Mouse (Mus musculus): ENCODE results near the gene Pklr. TPM values are rescaled to one million over a fixed set of nuclear protein-coding genes. Genes with fewer than 3 reads are reported as not detected.

The Pklr gene
- polyA plus RNA-seq, 1 experiment from 2014 or later: 2.1 TPM

DNA sequence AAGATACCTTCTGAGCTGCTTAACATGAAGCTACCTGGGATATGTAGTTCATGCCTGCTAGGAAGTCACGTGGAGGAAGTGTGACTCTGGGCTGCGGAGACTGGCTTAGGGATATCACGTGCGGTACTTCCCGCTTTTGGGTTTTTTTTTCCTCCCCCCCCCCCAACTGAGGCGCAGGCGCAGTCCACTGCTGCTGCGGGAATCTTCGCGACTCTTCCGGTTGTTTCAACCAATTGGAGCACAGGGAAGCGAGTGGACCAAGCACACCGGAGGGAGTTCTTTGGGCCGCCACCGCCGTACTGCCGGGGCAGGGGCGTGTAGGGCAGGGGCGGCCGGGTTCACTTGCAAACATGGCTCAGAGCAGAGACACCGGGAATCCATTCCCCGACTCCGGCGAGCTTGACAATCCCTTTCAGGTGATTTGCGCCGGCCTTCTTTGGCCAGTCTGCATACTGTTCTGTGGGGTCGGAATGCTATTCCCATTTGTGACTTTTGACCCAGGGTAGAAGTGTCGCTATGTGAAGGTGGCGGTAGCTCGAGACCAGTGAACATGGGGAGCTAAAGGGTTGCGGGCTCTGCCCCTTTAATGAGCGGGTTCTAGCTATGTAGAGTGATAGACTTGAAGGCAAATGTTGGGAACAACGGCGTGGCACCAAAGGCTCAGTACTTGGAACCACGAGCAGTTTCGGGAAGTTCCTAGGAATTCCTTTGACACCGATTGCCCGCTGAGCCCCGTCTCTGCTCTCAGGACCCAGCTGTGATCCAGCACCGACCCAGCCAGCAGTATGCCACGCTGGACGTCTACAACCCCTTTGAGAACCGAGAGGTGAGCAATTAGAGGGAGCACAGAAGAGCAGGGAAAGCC, 41.5 kb downstream of the Pklr start, which contains the start of gene Scamp3:
Gene Scamp3, plus strand, starts transcription at position 232 of the 865 bp plus-strand sequence.
- Histone ChIP-seq H3K4me2 (ENCODE audit: low read depth, low read length, severe bottlenecking) (peak within 1 kb of the TSS; percentile 87), H3K27ac (ENCODE audit: low read depth, low read length) (peak within 1 kb of the TSS; percentile 54; the same call in 1 of the 2 replicates), H3K9me3 (ENCODE audit: control insufficient read depth, low read length) (no peaks in the 10 kb centered on the region), H3K36me3 (ENCODE audit: control insufficient read depth, insufficient read depth, low read length) (peaks cover 33% of the 10 kb centered on the region), H3K27me3 (ENCODE audit: control insufficient read depth, insufficient read depth, low read length) (no peaks in the 10 kb centered on the region), H3K4me3 (ENCODE audit: low read depth, low read length) (peak within 1 kb of the TSS; percentile 59), H3K4me1 (replicated peaks; ENCODE audit: control insufficient read depth, insufficient read depth, low read length) (peaks cover 5% of the 10 kb centered on the region; the same call in 1 of the 2 replicates), H3K9ac (ENCODE audit: low read length) (peak within 1 kb of the TSS; percentile 81)
- DNase-seq (ENCODE audit: low spot score): peak; percentile 96
- peak; percentile 94 for ATAC-seq (replicated peaks; ENCODE audit: low FRiP score)
- WGBS: under 1% methylated on average over 43 of the region's 43 CpGs

DNA sequence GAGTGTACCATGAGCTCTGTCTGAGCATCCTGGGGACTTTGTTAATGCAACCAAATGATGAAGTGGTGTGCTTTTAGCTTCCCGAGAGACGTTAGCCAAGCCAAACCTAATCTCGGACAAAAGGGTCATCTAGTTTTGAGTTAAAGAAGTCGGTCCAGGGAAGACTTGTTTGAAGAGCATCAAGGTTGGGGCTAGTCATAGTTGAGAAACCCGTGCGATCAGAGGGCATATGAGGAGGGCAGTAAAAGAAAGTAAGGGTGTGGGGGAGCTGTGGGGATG, 42.1 kb downstream of the Pklr start:
- ATAC-seq (replicated peaks; ENCODE audit: low FRiP score) (no peak), DNase-seq (ENCODE audit: low spot score) (no peak)
- Histone ChIP-seq H3K9ac (ENCODE audit: low read length) (peak overlapping the region; percentile 81), H3K27ac (ENCODE audit: low read depth, low read length) (peak overlapping the region; percentile 54; the same call in 1 of the 2 replicates), H3K4me2 (ENCODE audit: low read depth, low read length, severe bottlenecking) (peak overlapping the region; percentile 87), H3K9me3 (ENCODE audit: control insufficient read depth, low read length) (no peaks in the 10 kb centered on the region), H3K4me1 (replicated peaks; ENCODE audit: control insufficient read depth, insufficient read depth, low read length) (peaks cover 5% of the 10 kb centered on the region; the same call in 1 of the 2 replicates), H3K36me3 (ENCODE audit: control insufficient read depth, insufficient read depth, low read length) (peaks cover 31% of the 10 kb centered on the region), H3K4me3 (ENCODE audit: low read depth, low read length) (peak overlapping the region; percentile 59), H3K27me3 (ENCODE audit: control insufficient read depth, insufficient read depth, low read length) (no peaks in the 10 kb centered on the region)
- 8% methylated on average over 6 of the region's 6 CpGs for WGBS

DNA sequence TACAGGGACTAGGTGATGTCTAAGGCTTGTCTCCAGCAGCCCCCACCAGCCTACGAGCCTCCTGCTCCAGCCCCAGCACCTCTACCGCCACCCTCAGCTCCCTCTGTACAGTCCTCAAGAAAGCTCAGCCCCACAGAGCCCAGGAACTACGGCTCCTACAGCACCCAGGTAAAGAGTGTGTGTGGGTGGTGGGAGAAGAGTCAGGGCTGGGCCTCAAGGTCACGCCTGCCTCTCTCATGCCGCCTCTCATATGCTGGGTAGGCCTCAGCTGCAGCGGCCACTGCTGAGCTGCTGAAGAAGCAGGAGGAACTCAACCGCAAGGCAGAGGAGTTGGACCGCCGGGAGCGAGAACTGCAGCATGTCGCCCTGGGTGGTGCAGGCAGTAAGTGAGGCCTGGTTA, 43.1 kb downstream of the Pklr start:
- no peak overlapping the region for H3K9ac ChIP-seq (ENCODE audit: low read length)
- no peak overlapping the region for H3K4me3 ChIP-seq (ENCODE audit: low read depth, low read length)
- 89% methylated on average over 11 of the region's 11 CpGs for WGBS
- no peak overlapping the region for H3K27ac ChIP-seq (ENCODE audit: low read depth, low read length)
- H3K4me2 ChIP-seq (ENCODE audit: low read depth, low read length, severe bottlenecking): no peak overlapping the region
- DNase-seq (ENCODE audit: low spot score): no peak
- H3K9me3 ChIP-seq (ENCODE audit: control insufficient read depth, low read length): no peaks in the 10 kb centered on the region
- H3K4me1 ChIP-seq (replicated peaks; ENCODE audit: control insufficient read depth, insufficient read depth, low read length): peaks cover 12% of the 10 kb centered on the region
- no peaks in the 10 kb centered on the region for H3K27me3 ChIP-seq (ENCODE audit: control insufficient read depth, insufficient read depth, low read length)
- H3K36me3 ChIP-seq (ENCODE audit: control insufficient read depth, insufficient read depth, low read length): peaks cover 22% of the 10 kb centered on the region
- ATAC-seq (replicated peaks; ENCODE audit: low FRiP score): no peak

DNA sequence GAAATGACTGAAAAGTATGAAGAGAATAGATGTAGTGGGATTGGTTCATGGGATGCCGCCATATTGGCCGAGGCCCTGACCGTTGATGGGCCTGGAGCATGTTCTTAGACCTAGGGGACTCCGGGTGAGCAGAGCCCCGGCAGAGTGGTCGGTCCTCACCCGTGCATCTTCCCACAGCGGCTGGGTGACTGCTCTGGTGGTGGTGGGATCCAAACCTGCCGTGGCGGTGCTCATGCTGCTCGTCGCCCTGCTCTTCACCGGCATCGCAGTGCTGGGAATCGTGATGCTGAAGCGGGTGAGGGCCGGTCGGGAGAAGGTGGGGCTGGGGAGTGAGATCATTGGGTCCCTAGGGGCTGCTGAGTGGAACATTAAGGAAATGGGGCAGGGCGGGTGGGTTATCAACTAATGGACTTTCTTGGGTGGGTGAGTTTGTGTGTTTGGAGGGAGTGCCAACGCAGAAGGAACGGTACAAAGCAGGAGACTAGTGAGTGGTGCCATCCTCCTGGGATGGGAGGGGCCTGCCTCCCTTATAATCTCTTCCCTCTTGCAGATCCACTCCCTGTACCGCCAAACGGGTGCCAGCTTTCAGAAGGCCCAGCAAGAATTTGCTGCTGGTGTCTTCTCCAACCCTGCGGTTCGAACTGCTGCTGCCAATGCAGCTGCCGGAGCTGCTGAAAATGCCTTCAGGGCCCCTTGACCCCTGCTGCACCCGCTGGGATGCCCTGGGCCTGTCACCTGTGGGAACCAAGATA, 46.0 kb downstream of the Pklr start:
- H3K9ac ChIP-seq (ENCODE audit: low read length): no peak overlapping the region
- H3K27ac ChIP-seq (ENCODE audit: low read depth, low read length): no peak overlapping the region
- H3K4me2 ChIP-seq (ENCODE audit: low read depth, low read length, severe bottlenecking): no peak overlapping the region
- ATAC-seq (replicated peaks; ENCODE audit: low FRiP score) (no peak), DNase-seq (ENCODE audit: low spot score) (peak; percentile 52)
- H3K4me1 ChIP-seq (replicated peaks; ENCODE audit: control insufficient read depth, insufficient read depth, low read length): peaks cover 21% of the 10 kb centered on the region
- no peak overlapping the region for H3K4me3 ChIP-seq (ENCODE audit: low read depth, low read length)
- H3K36me3 ChIP-seq (ENCODE audit: control insufficient read depth, insufficient read depth, low read length): peaks cover 9% of the 10 kb centered on the region; the same call in 1 of the 2 replicates
- no peaks in the 10 kb centered on the region for H3K27me3 ChIP-seq (ENCODE audit: control insufficient read depth, insufficient read depth, low read length)
- H3K9me3 ChIP-seq (ENCODE audit: control insufficient read depth, low read length): no peaks in the 10 kb centered on the region
- 93% methylated on average over 27 of the region's 27 CpGs for WGBS

DNA sequence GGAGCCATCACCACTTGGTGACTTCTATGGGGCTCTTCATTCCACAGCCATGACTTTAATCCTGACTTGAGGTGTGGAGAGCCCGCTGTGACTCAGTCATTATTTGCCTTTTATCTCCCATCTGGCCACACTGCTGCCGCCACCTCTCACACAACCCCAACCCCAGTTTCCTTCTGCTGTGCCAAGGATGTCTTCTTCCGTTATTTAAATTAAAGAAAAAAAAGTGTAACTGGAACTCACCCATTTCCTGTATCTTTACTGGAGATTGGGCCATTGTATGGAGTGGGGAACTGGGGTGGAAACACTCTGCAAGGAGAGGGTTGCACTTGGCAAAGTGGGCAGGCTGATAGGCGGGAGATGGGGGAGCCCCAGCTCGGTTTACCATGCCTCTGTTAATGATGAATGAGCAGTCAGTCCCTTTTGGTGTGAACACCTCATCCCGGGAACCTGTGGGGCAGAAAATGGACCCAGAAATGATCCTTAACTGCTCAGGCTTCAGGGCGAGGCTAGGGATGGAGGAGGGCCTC, 46.7 kb downstream of the Pklr start:
- peaks cover 25% of the 10 kb centered on the region for H3K4me1 ChIP-seq (replicated peaks; ENCODE audit: control insufficient read depth, insufficient read depth, low read length)
- H3K4me2 ChIP-seq (ENCODE audit: low read depth, low read length, severe bottlenecking): no peak overlapping the region; the same call in 1 of the 2 replicates
- peak overlapping the region; percentile 55 for H3K4me3 ChIP-seq (ENCODE audit: low read depth, low read length)
- H3K36me3 ChIP-seq (ENCODE audit: control insufficient read depth, insufficient read depth, low read length): peaks cover 9% of the 10 kb centered on the region; the same call in 1 of the 2 replicates
- 54% methylated on average over 7 of the region's 7 CpGs for WGBS
- no peaks in the 10 kb centered on the region for H3K9me3 ChIP-seq (ENCODE audit: control insufficient read depth, low read length)
- DNase-seq (ENCODE audit: low spot score): no peak
- no peaks in the 10 kb centered on the region for H3K27me3 ChIP-seq (ENCODE audit: control insufficient read depth, insufficient read depth, low read length)
- H3K9ac ChIP-seq (ENCODE audit: low read length): no peak overlapping the region
- no peak overlapping the region for H3K27ac ChIP-seq (ENCODE audit: low read depth, low read length)
- ATAC-seq (replicated peaks; ENCODE audit: low FRiP score): peak; percentile 38; the same call in 1 of the 2 replicates

DNA sequence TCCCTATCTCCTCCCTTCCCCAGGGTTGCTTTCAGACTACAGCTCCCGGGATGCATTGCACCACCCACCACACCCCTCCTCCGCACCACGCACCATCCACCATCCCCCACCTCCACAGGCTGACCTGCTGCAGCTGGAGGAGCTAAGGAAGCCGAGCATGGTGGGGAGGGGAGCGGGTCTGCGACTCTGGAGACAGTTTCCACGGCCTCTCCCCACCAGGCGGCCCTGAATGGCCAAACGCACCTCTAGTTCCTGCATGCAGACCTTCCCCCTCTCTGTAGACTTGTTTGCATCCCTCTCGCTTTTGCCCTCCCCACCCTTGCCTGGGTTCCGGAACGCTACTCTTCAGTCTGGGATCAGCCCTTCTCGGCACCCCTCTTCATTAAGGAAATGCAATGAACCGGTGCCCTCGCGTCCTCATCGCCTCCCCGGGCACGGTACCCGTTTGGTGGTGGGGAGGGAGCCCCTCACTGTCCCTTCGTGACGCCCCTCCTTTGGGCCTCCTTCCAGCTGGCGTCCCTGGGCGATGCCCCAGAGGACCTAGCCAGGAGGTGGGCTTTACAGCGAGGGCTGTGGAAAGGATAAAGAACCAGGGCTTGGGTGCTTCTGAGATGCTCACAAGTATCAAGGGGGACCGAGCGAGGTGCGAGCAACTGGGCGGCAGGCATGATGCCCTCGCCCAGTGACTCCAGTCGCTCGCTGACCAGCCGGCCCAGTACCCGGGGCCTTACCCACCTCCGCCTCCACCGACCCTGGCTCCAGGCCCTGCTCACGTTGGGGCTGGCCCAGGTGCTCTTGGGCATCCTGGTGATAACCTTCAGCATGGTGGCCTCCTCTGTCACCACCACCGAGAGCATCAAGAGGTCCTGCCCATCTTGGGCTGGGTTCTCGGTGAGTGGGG, 47.4 kb downstream of the Pklr start, which contains the start of gene Fam189b:
Gene Fam189b, plus strand, starts transcription at position 86 of the 901 bp plus-strand sequence.
- peak within 1 kb of the TSS; percentile 97 for H3K4me2 ChIP-seq (ENCODE audit: low read depth, low read length, severe bottlenecking)
- H3K27me3 ChIP-seq (ENCODE audit: control insufficient read depth, insufficient read depth, low read length): no peaks in the 10 kb centered on the region
- peak within 1 kb of the TSS; percentile 55 for H3K4me3 ChIP-seq (ENCODE audit: low read depth, low read length)
- H3K27ac ChIP-seq (ENCODE audit: low read depth, low read length): peak within 1 kb of the TSS; percentile 62
- DNase-seq (ENCODE audit: low spot score) (peak; percentile 92), ATAC-seq (replicated peaks; ENCODE audit: low FRiP score) (peak; percentile 94)
- peaks cover 26% of the 10 kb centered on the region for H3K4me1 ChIP-seq (replicated peaks; ENCODE audit: control insufficient read depth, insufficient read depth, low read length)
- H3K9ac ChIP-seq (ENCODE audit: low read length): peak within 1 kb of the TSS; percentile 85
- no peaks in the 10 kb centered on the region for H3K9me3 ChIP-seq (ENCODE audit: control insufficient read depth, low read length)
- WGBS: 6% methylated on average over 39 of the region's 39 CpGs
- peaks cover 9% of the 10 kb centered on the region; the same call in 1 of the 2 replicates for H3K36me3 ChIP-seq (ENCODE audit: control insufficient read depth, insufficient read depth, low read length)

DNA sequence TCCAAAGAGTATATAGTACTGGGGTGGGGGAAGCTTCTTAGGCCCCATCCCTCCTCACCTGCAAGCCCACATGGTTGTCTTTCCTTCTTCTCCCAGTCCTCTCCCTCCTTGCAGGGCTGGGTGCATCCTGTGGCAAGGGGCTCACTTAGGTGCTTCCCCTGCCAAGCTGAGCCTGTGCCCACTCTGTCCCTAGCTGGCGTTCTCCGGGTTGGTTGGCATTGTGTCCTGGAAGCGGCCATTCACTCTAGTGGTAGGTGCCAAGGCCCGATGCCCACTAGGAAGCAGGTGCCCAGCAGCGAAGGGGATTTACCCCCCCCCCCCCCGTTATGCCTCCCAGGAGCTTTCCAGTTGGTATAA, 48.0 kb downstream of the Pklr start:
- H3K4me1 ChIP-seq (replicated peaks; ENCODE audit: control insufficient read depth, insufficient read depth, low read length): peaks cover 24% of the 10 kb centered on the region
- peak overlapping the region; percentile 97 for H3K4me2 ChIP-seq (ENCODE audit: low read depth, low read length, severe bottlenecking)
- peak overlapping the region; percentile 85 for H3K9ac ChIP-seq (ENCODE audit: low read length)
- WGBS: 82% methylated on average over 6 of the region's 6 CpGs
- DNase-seq (ENCODE audit: low spot score) (no peak), ATAC-seq (replicated peaks; ENCODE audit: low FRiP score) (no peak)
- H3K9me3 ChIP-seq (ENCODE audit: control insufficient read depth, low read length): no peaks in the 10 kb centered on the region
- H3K27me3 ChIP-seq (ENCODE audit: control insufficient read depth, insufficient read depth, low read length): no peaks in the 10 kb centered on the region
- H3K36me3 ChIP-seq (ENCODE audit: control insufficient read depth, insufficient read depth, low read length): peaks cover 9% of the 10 kb centered on the region; the same call in 1 of the 2 replicates
- H3K27ac ChIP-seq (ENCODE audit: low read depth, low read length): no peak overlapping the region
- H3K4me3 ChIP-seq (ENCODE audit: low read depth, low read length): peak overlapping the region; percentile 55

GRCm38 (mm10) chr3:89187197-89187596, 51.3 kb downstream of the Pklr start:
- Histone ChIP-seq H3K9ac (ENCODE audit: low read length) (no peak overlapping the region), H3K4me1 (replicated peaks; ENCODE audit: control insufficient read depth, insufficient read depth, low read length) (peaks cover 23% of the 10 kb centered on the region), H3K4me3 (ENCODE audit: low read depth, low read length) (no peak overlapping the region)

More at GRCm38 (mm10) chr3:89187197-89187596, 51.3 kb downstream of the Pklr start:
- WGBS: 31% methylated on average over 23 of the region's 23 CpGs
- no peaks in the 10 kb centered on the region for H3K36me3 ChIP-seq (ENCODE audit: control insufficient read depth, insufficient read depth, low read length)
- H3K27me3 ChIP-seq (ENCODE audit: control insufficient read depth, insufficient read depth, low read length): no peaks in the 10 kb centered on the region
- H3K27ac ChIP-seq (ENCODE audit: low read depth, low read length): no peak overlapping the region
- ATAC-seq (replicated peaks; ENCODE audit: low FRiP score) (no peak), DNase-seq (ENCODE audit: low spot score) (no peak)
- 0 out of 2 replicates have a peak overlapping the region, but pooled peaks have one; percentile 16 for H3K4me2 ChIP-seq (ENCODE audit: low read depth, low read length, severe bottlenecking)
- H3K9me3 ChIP-seq (ENCODE audit: control insufficient read depth, low read length): no peaks in the 10 kb centered on the region

Data from forebrain, embryonic 11.5 days (tissue).